Mouse (Mus musculus) forebrain, postnatal 0 days (tissue): ENCODE data around the gene Stpg4. TPM values are rescaled to one million over a fixed set of nuclear protein-coding genes. Genes with fewer than 3 reads are reported as not detected.
A peak's percentile ranks its signal among the peaks of the same experiment; 100 is the strongest.

Source experiments
- ATAC-seq: fragments of 200-750 bp; cut with Nextera tagmentation; 2 replicates; pipeline ENCODE4 v1.8.0; 2017; ENCODE audit warnings: mild to moderate bottlenecking, moderate library complexity
- DNase-seq: peaks from one replicate; pipeline ENCODE4 v3.0.0-alpha.2; 2015
- H3K27ac ChIP-seq: fragments of 300-500 bp; sonication (generic); 2 replicates; pipeline ENCODE4 v1.5.1; 2014; ENCODE audit warnings: low read depth, mild to moderate bottlenecking, antibody characterized with exemption, low read length, moderate library complexity, mixed read lengths
- H3K27me3 ChIP-seq: fragments of 300-500 bp; sonication (generic); 2 replicates; pipeline ENCODE4 v1.6.1; 2014; ENCODE audit warnings: mild to moderate bottlenecking, low read length, mixed read lengths; ENCODE audit not compliant: insufficient read depth
- H3K36me3 ChIP-seq: fragments of 300-500 bp; sonication (generic); 2 replicates; pipeline ENCODE4 v1.6.1; 2014; ENCODE audit warnings: mild to moderate bottlenecking, moderate library complexity; ENCODE audit not compliant: insufficient read depth
- H3K4me1 ChIP-seq: fragments of 300-500 bp; sonication (generic); 2 replicates; pipeline ENCODE4 v1.6.1; 2014; ENCODE audit warnings: antibody characterized with exemption; ENCODE audit not compliant: insufficient read depth
- H3K4me2 ChIP-seq: fragments of 300-500 bp; sonication (generic); 2 replicates; pipeline ENCODE4 v1.6.1; 2014; ENCODE audit warnings: low read depth, mild to moderate bottlenecking, moderate library complexity
- H3K4me3 ChIP-seq: fragments of 300-500 bp; sonication (generic); 2 replicates; pipeline ENCODE4 v1.5.1; 2014; ENCODE audit warnings: low read depth, low read length, mixed read lengths
- H3K9ac ChIP-seq: fragments of 300-500 bp; sonication (generic); 2 replicates; pipeline ENCODE4 v1.6.1; 2014; ENCODE audit warnings: mild to moderate bottlenecking
- H3K9me3 ChIP-seq: fragments of 300-500 bp; sonication (generic); 2 replicates; pipeline ENCODE4 v1.6.1; 2016; ENCODE audit warnings: low read length
- CTCF ChIP-seq: sonication (generic); IDR thresholded peaks from 2 replicates; pipeline ENCODE4 v1.5.1; 2016; ENCODE audit warnings: antibody characterized with exemption, control low read depth, low read depth
- WGBS: fragments of 180-500 bp; shearing (Covaris S2); extraction: QIAGEN DNeasy Blood & Tissue Kit; methylation state at CpG from one replicate; pipeline ENCODE4 v1.1.7; 2014; 5-methylcytosine and 5-hydroxymethylcytosine counted together
- polyA plus RNA-seq: library from polyadenylated mRNA; unstranded; fragments of >200 nt; fragmentation: Nextera tagmentation; extraction: Ambion mirVana; gene quantifications from 2 replicates; pipeline ENCODE4 v1.2.1, GENCODE M21; 2015
- total RNA-seq: library from RNA; depleted of rRNA; stranded (reverse); fragments of >200 nt; gene quantifications from 2 replicates; pipeline ENCODE4 v1.2.3, GENCODE M21; 2014; rRNA removed

Stpg4 gene
- not detected in 2 replicates for total RNA-seq
- not detected in 2 replicates for polyA plus RNA-seq

GRCm38 (mm10) chr17:87427511-87427910 lies at the start of gene Stpg4:
TSS of gene Stpg4 (minus strand) at chr17:87427741.
- Histone ChIP-seq H3K4me3 (no peak within 1 kb of the TSS), H3K4me2 (no peak within 1 kb of the TSS), H3K9ac (no peak within 1 kb of the TSS), H3K36me3 (peaks cover 20% of the 10 kb centered on the region), H3K4me1 (no peaks in the 10 kb centered on the region), H3K27me3 (no peaks in the 10 kb centered on the region), H3K27ac (no peak within 1 kb of the TSS), H3K9me3 (no peaks in the 10 kb centered on the region)
- WGBS, result 58% methylated on average over 24 of the region's 24 CpGs
- ATAC-seq, result peak; percentile 32
- no peak for TF ChIP-seq CTCF
- no peak for DNase-seq

GRCm38 (mm10) chr17:87475356-87475755 lies 47.8 kb upstream of the Stpg4 start:
- H3K4me2 ChIP-seq, result no peak overlapping the region
- H3K4me3 ChIP-seq, result no peak overlapping the region
- ATAC-seq, result no peak
- no peak overlapping the region for H3K9ac ChIP-seq
- H3K9me3 ChIP-seq, result no peaks in the 10 kb centered on the region
- WGBS, result 67% methylated on average over 8 of the region's 8 CpGs
- no peak for DNase-seq
- no peaks in the 10 kb centered on the region for H3K27me3 ChIP-seq
- no peak for TF ChIP-seq CTCF
- no peaks in the 10 kb centered on the region for H3K36me3 ChIP-seq
- no peak overlapping the region for H3K27ac ChIP-seq
- peaks cover 20% of the 10 kb centered on the region for H3K4me1 ChIP-seq

GRCm38 (mm10) chr17:87474501-87474795 lies 46.9 kb upstream of the Stpg4 start:
- DNase-seq (no peak), ATAC-seq (no peak)
- Histone ChIP-seq H3K27me3 (no peaks in the 10 kb centered on the region), H3K36me3 (no peaks in the 10 kb centered on the region), H3K4me1 (peaks cover 20% of the 10 kb centered on the region), H3K27ac (peak overlapping the region; percentile 64), H3K4me2 (peak overlapping the region; percentile 51), H3K9me3 (no peaks in the 10 kb centered on the region), H3K4me3 (peak overlapping the region; percentile 27; the same call in 1 of the 2 replicates), H3K9ac (peak overlapping the region; percentile 48)
- TF ChIP-seq CTCF, result no peak
- WGBS, result 2% methylated on average over 7 of the region's 7 CpGs

GRCm38 (mm10) chr17:87473736-87474500 lies 46.4 kb upstream of the Stpg4 start:
- peak overlapping the region; percentile 27 for H3K4me3 ChIP-seq
- H3K36me3 ChIP-seq, result no peaks in the 10 kb centered on the region
- H3K9me3 ChIP-seq, result no peaks in the 10 kb centered on the region
- H3K4me1 ChIP-seq, result peaks cover 20% of the 10 kb centered on the region
- DNase-seq (peak; percentile 80), ATAC-seq (peak; percentile 83)
- H3K9ac ChIP-seq, result peak overlapping the region; percentile 48
- WGBS, result under 1% methylated on average over 23 of the region's 23 CpGs
- no peak for TF ChIP-seq CTCF
- H3K4me2 ChIP-seq, result peak overlapping the region; percentile 51
- no peaks in the 10 kb centered on the region for H3K27me3 ChIP-seq
- H3K27ac ChIP-seq, result peak overlapping the region; percentile 64

GRCm38 (mm10) chr17:87473441-87473735 lies 45.8 kb upstream of the Stpg4 start:
- TF ChIP-seq CTCF, result no peak
- WGBS, result 9% methylated on average over 9 of the region's 9 CpGs
- Histone ChIP-seq H3K27me3 (no peaks in the 10 kb centered on the region), H3K4me3 (peak overlapping the region; percentile 27), H3K9ac (peak overlapping the region; percentile 48; the same call in 1 of the 2 replicates), H3K4me2 (peak overlapping the region; percentile 51), H3K36me3 (no peaks in the 10 kb centered on the region), H3K27ac (peak overlapping the region; percentile 64), H3K4me1 (peaks cover 20% of the 10 kb centered on the region), H3K9me3 (no peaks in the 10 kb centered on the region)
- no peak for DNase-seq
- ATAC-seq, result 0 out of 2 replicates have a peak, but pooled peaks have one; percentile 3

- Histone ChIP-seq H3K4me3 (no peak overlapping the region), H3K9ac (no peak overlapping the region), H3K4me1 (peaks cover 20% of the 10 kb centered on the region), H3K27ac (peak overlapping the region; percentile 64), H3K27me3 (no peaks in the 10 kb centered on the region), H3K4me2 (no peak overlapping the region), H3K9me3 (no peaks in the 10 kb centered on the region), H3K36me3 (no peaks in the 10 kb centered on the region)
- 64% methylated on average over 10 of the region's 10 CpGs for WGBS
- no peak for ATAC-seq
- DNase-seq, result peak; percentile 3
- no peak for TF ChIP-seq CTCF
Observed at GRCm38 (mm10) chr17:87472879-87473278, 45.3 kb upstream of the Stpg4 start.

GRCm38 (mm10) chr17:87471661-87472060 lies 44.1 kb upstream of the Stpg4 start:
- H3K4me3 ChIP-seq, result no peak overlapping the region
- peaks cover 20% of the 10 kb centered on the region for H3K4me1 ChIP-seq
- H3K27me3 ChIP-seq, result no peaks in the 10 kb centered on the region
- H3K9me3 ChIP-seq, result no peaks in the 10 kb centered on the region
- H3K9ac ChIP-seq, result no peak overlapping the region
- no peak overlapping the region for H3K27ac ChIP-seq
- no peaks in the 10 kb centered on the region for H3K36me3 ChIP-seq
- ATAC-seq, result no peak
- no peak for DNase-seq
- no peak for TF ChIP-seq CTCF
- H3K4me2 ChIP-seq, result no peak overlapping the region
- WGBS, result 66% methylated on average over 6 of the region's 6 CpGs
